Mouse (Mus musculus): Measurements from ENCODE around the gene Olfr483.

The Olfr483 gene

GRCm38 (mm10) chr7:108100549-108100948 lies at the start of gene Olfr483:
Gene Olfr483 (plus strand): TSS chr7:108100849.
- DNase-seq (ENCODE audit: extremely low read depth, insufficient read length, low spot score), result no peak

GRCm38 (mm10) chr7:108067246-108067645 lies 33.4 kb upstream of the Olfr483 start, which contains the start of gene Olfr480:
Gene Olfr480 (minus strand): TSS chr7:108067346.
- DNase-seq (ENCODE audit: extremely low read depth, insufficient read length, low spot score), result no peak

- no peak for DNase-seq (ENCODE audit: extremely low read depth, insufficient read length, low spot score)
These were observed 21.1 kb upstream of the Olfr483 start, which contains the start of gene Olfr481 for GRCm38 (mm10) chr7:108079555-108079954. Gene Olfr481 (plus strand): TSS chr7:108079855.

- DNase-seq (ENCODE audit: extremely low read depth, insufficient read length, low spot score), result no peak
These were observed 3.2 kb upstream of the Olfr483 start, which contains the start of gene Olfr482 for GRCm38 (mm10) chr7:108097486-108097885. Gene Olfr482 (minus strand): TSS chr7:108097586.

GRCm38 (mm10) chr7:108120681-108121080 lies 20.0 kb downstream of the Olfr483 start:
- no peak for DNase-seq (ENCODE audit: extremely low read depth, insufficient read length, low spot score)

GRCm38 (mm10) chr7:108121416-108121815 lies 20.8 kb downstream of the Olfr483 start:
- DNase-seq (ENCODE audit: extremely low read depth, insufficient read length, low spot score), result no peak

- no peak for DNase-seq (ENCODE audit: extremely low read depth, insufficient read length, low spot score)
These were observed 26.7 kb downstream of the Olfr483 start, which contains the start of gene Olfr484 for GRCm38 (mm10) chr7:108127349-108127748. Gene Olfr484 (minus strand): TSS chr7:108127449.
